Mouse (Mus musculus): ENCODE measurements around the gene Vmn2r102.

The Vmn2r102 gene

DNA sequence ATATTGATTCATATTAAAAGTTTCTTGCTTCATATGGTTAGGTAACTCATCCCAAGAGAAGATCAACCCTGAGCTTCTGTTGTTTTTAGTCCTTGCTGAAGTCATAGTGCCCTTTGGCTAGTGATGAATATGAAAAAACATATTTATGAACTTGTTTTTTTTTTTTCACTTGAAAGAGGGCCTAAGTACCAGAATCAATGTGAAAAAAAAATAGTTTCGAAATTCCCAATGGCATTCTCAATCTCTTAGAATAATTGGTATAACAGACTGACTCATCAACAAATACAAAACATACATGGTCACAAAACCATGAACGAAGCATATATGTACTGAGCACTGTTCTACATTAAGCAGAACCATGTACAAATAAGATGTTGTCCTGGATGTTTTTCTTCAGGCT, at the start of gene Vmn2r102:
Gene Vmn2r102, plus strand, starts transcription at position 301 of the 400 bp plus-strand sequence.
- no peak for DNase-seq (ENCODE audit: low read depth, low spot score)

DNA sequence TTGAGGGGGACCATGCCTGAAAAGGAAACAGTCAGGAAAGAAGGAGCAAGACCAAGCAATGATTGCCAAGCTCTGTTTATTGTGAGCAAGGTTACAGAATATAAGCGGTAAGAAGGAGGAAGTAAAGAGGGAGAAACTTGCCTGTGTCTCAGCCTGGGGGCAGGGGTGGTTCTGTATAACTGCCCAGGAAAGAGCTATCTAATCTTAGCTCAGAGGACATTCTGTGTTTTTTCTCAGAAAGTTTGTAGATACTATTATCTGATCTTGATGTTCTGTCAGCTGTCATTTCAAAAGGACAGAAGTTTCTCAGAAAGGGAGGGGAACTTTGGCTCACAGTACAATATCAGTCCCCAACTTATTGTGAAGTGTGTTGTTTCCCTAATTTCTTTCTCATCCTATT, 30.8 kb upstream of the Vmn2r102 start:
- no peak for DNase-seq (ENCODE audit: low read depth, low spot score)

DNA sequence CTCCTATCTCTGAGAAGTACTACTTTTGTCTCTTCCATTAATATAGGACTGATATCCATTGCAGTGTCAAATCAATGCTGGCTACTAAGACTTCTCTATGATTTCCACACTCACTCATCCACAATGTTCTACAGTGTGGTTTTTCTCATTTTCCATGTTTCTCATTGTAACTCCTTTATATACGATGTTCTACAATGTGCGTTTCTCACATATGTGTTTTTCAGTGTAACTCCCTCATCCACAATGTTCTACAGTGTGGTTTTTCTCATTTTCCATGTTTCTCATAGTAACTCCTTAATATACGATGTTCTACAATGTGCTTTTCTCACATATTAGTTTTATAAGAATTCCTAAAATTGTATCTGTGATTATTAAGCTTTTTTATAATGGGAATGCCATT, 1.7 kb upstream of the Vmn2r102 start:
- no peak for DNase-seq (ENCODE audit: low read depth, low spot score)

DNA sequence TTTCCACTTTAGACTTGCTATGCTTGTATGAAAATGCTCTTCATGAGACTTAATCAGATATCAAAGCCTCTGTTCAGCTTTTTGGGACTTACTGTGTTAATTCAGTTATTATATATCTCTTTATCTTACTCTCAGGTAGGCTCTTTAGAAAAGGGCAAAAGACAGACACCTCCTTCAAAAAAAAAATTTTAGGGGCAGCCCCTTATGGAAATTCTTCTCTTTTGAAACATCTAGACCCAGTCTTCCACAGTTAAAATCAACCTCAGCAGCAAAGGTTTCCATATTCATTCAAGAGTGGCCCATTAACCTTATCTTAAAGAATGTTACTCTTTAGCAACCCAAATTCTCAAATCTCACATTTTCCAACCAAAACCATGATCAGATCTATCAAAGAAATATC, 31.9 kb downstream of the Vmn2r102 start:
- no peak for DNase-seq (ENCODE audit: low read depth, low spot score)
